Comparison of ENCODE assay signal across 10 mouse cellular contexts in genomic region chr4:43383246-43384082, GRCm38 (mm10). TPM values are rescaled to one million over a fixed set of nuclear protein-coding genes. Genes with fewer than 3 reads are reported as not detected.
DNase-seq lines count a peak whose midpoint lies in the region; ATAC-seq and TF ChIP-seq lines count a peak whose summit lies in the region.
"Had no signal": no experiment of that assay in that cellular context is flagged by ENCODE, and none has a peak within 500 bp of the region (broad histone marks: within the 10 kb centered on the region; RNA-seq: fewer than 3 reads in every experiment).

No protein-coding gene starts in this region.

- no peaks in the 10 kb centered on the region for H3K9me3 ChIP-seq in limb, embryonic 13.5 days
- no peaks in the 10 kb centered on the region for H3K9me3 ChIP-seq in limb, embryonic 10.5 days (replicated peaks)
- H3K9me3 ChIP-seq in forebrain, postnatal 0 days (ENCODE audit: low read length), result no peaks in the 10 kb centered on the region
- no peaks in the 10 kb centered on the region for H3K9me3 ChIP-seq in midbrain, embryonic 15.5 days

- H3K4me3 ChIP-seq in cerebellum, adult 2 months (replicated peaks; ENCODE audit: insufficient read depth, low read depth, low read length), result peak overlapping the region; percentile 57
- H3K4me3 ChIP-seq in limb, embryonic 13.5 days, result no peak overlapping the region
- H3K4me3 ChIP-seq in limb, embryonic 10.5 days, result no peak overlapping the region
- H3K4me3 ChIP-seq in forebrain, postnatal 0 days (ENCODE audit: low read depth, low read length), result peak overlapping the region; percentile 76; the same call in 1 of the 2 replicates
- peak overlapping the region; percentile 66 for H3K4me3 ChIP-seq in midbrain, embryonic 15.5 days

- TF ChIP-seq CTCF in cerebellum, adult 2 months (IDR thresholded peaks at IDR 0.05; ENCODE audit: borderline replicate concordance, insufficient read depth, low read depth, low read length), result no peak
- no peak for TF ChIP-seq CTCF in forebrain, postnatal 0 days (IDR thresholded peaks at IDR 0.05; ENCODE audit: low read depth)

- H3K27me3 ChIP-seq in cerebellum, adult 2 months (ENCODE audit: control insufficient read depth, insufficient read depth, low read length), result no peaks in the 10 kb centered on the region
- H3K27me3 ChIP-seq in limb, embryonic 13.5 days, result peaks cover 14% of the 10 kb centered on the region
- peaks cover 30% of the 10 kb centered on the region for H3K27me3 ChIP-seq in limb, embryonic 10.5 days (ENCODE audit: low read depth, poor library complexity, severe bottlenecking)
- H3K27me3 ChIP-seq in forebrain, postnatal 0 days (ENCODE audit: insufficient read depth, low read length), result no peaks in the 10 kb centered on the region
- H3K27me3 ChIP-seq in midbrain, embryonic 15.5 days (replicated peaks), result no peaks in the 10 kb centered on the region

- no peak for TF ChIP-seq POLR2A in cerebellum, adult 2 months (IDR thresholded peaks at IDR 0.05; ENCODE audit: borderline replicate concordance, insufficient read depth, low read length)

- peak overlapping the region; percentile 88; the same call in 1 of the 2 replicates for H3K4me2 ChIP-seq in limb, embryonic 13.5 days (replicated peaks)
- H3K4me2 ChIP-seq in forebrain, postnatal 0 days (ENCODE audit: low read depth), result peak overlapping the region; percentile 87
- H3K4me2 ChIP-seq in midbrain, embryonic 15.5 days, result peak overlapping the region; percentile 80

- no peak overlapping the region for H3K9ac ChIP-seq in limb, embryonic 13.5 days
- no peak overlapping the region for H3K9ac ChIP-seq in forebrain, postnatal 0 days
- H3K9ac ChIP-seq in midbrain, embryonic 15.5 days, result peak overlapping the region; percentile 85; the same call in 1 of the 2 replicates

- peak; percentile 21 to 42 for DNase-seq in cerebellum, adult 2 months
- DNase-seq in cerebellum, adult 11 months, result no peak
- no peak for DNase-seq in limb, embryonic 10.5 days (ENCODE audit: low spot score)
- no peak for DNase-seq in forebrain, postnatal 0 days
- no peak for DNase-seq in left cerebral cortex, adult 11 months (ENCODE audit: low spot score)
- no peak for DNase-seq in gastrocnemius, postnatal 10 days
- DNase-seq: cerebellum, adult 8-10 months had no signal

- no peak for ATAC-seq in limb, embryonic 13.5 days (ENCODE audit: low FRiP score, low read depth)
- no peak for ATAC-seq in forebrain, postnatal 0 days
- no peak for ATAC-seq in midbrain, embryonic 15.5 days (replicated peaks)
- ATAC-seq: inflammation-experienced regulatory T-cells, adult 6 months had no signal

- peak overlapping the region; percentile 69 for H3K27ac ChIP-seq in cerebellum, adult 2 months (ENCODE audit: insufficient read depth, low read length)
- H3K27ac ChIP-seq in limb, embryonic 13.5 days, result no peak overlapping the region
- no peak overlapping the region for H3K27ac ChIP-seq in limb, embryonic 10.5 days
- H3K27ac ChIP-seq in forebrain, postnatal 0 days (ENCODE audit: low read depth, low read length), result no peak overlapping the region
- H3K27ac ChIP-seq in midbrain, embryonic 15.5 days, result no peak overlapping the region

- H3K4me1 ChIP-seq in cerebellum, adult 2 months (ENCODE audit: control insufficient read depth, insufficient read depth, low read length), result peaks cover 11% of the 10 kb centered on the region; the same call in 1 of the 2 replicates
- H3K4me1 ChIP-seq in limb, embryonic 13.5 days, result peaks cover 18% of the 10 kb centered on the region
- peaks cover 15% of the 10 kb centered on the region for H3K4me1 ChIP-seq in limb, embryonic 10.5 days
- peaks cover 16% of the 10 kb centered on the region for H3K4me1 ChIP-seq in forebrain, postnatal 0 days (ENCODE audit: insufficient read depth)
- peaks cover 30% of the 10 kb centered on the region for H3K4me1 ChIP-seq in midbrain, embryonic 15.5 days

- WGBS in cerebellum, adult 2 months, result 31% methylated on average over 11 of the region's 11 CpGs
- 68% methylated on average over 11 of the region's 11 CpGs for WGBS in limb, embryonic 13.5 days
- 78% methylated on average over 11 of the region's 11 CpGs for WGBS in limb, embryonic 10.5 days
- 68% methylated on average over 11 of the region's 11 CpGs for WGBS in forebrain, postnatal 0 days
- WGBS in midbrain, embryonic 15.5 days, result 76% methylated on average over 11 of the region's 11 CpGs

- H3K36me3 ChIP-seq in limb, embryonic 13.5 days, result no peaks in the 10 kb centered on the region
- H3K36me3 ChIP-seq in limb, embryonic 10.5 days, result no peaks in the 10 kb centered on the region
- no peaks in the 10 kb centered on the region for H3K36me3 ChIP-seq in forebrain, postnatal 0 days (ENCODE audit: insufficient read depth)
- H3K36me3 ChIP-seq in midbrain, embryonic 15.5 days (replicated peaks), result no peaks in the 10 kb centered on the region

RNA-seq across cellular contexts. Expression of gene Rusc2, which starts 1.7 kb away (rescaled TPM):
- 63.0 and 65.8 TPM in 2 replicates for polyA plus RNA-seq in cerebellum, adult 2 months (2012; rRNA removed)
- polyA plus RNA-seq in limb, embryonic 13.5 days (2015; fragmentation: Nextera tagmentation; extraction: Ambion mirVana), result 13.1 and 14.7 TPM in 2 replicates
- polyA plus RNA-seq in limb, embryonic 10.5 days (2016; fragmentation: Nextera tagmentation; extraction: Ambion mirVana), result 3.4 and 5.8 TPM in 2 replicates
- total RNA-seq in forebrain, postnatal 0 days (2014; rRNA removed), result 116 and 148 TPM in 2 replicates
- 73.2 and 75.8 TPM in 2 replicates for polyA plus RNA-seq in forebrain, postnatal 0 days (2015; fragmentation: Nextera tagmentation; extraction: Ambion mirVana)
- 104 and 107 TPM in 2 replicates for polyA plus RNA-seq in midbrain, embryonic 15.5 days (2015; fragmentation: Nextera tagmentation; extraction: Ambion mirVana)
- total RNA-seq in gastrocnemius, postnatal 10 days (2021), result 10 to 100 TPM; 30.3 to 33.9 TPM
- polyA plus RNA-seq: inflammation-experienced regulatory T-cells, adult 6 months had no signal

RNA-seq across cellular contexts. Expression of gene Fam166b, which starts 45.5 kb away (rescaled TPM):
- polyA plus RNA-seq in cerebellum, adult 2 months (2012; rRNA removed), result 0.87 and 2.0 TPM in 2 replicates
- not detected in 2 replicates for polyA plus RNA-seq in limb, embryonic 13.5 days (2015; fragmentation: Nextera tagmentation; extraction: Ambion mirVana)
- 0.18 TPM in 1 of 2 replicates, not detected in the other for polyA plus RNA-seq in limb, embryonic 10.5 days (2016; fragmentation: Nextera tagmentation; extraction: Ambion mirVana)
- total RNA-seq in forebrain, postnatal 0 days (2014; rRNA removed), result 0.15 and 1.3 TPM in 2 replicates
- 0.58 and 0.96 TPM in 2 replicates for polyA plus RNA-seq in forebrain, postnatal 0 days (2015; fragmentation: Nextera tagmentation; extraction: Ambion mirVana)
- 0.52 and 1.7 TPM in 2 replicates for polyA plus RNA-seq in midbrain, embryonic 15.5 days (2015; fragmentation: Nextera tagmentation; extraction: Ambion mirVana)
- total RNA-seq in gastrocnemius, postnatal 10 days (2021), result not detected
- polyA plus RNA-seq: inflammation-experienced regulatory T-cells, adult 6 months had no signal

RNA-seq across cellular contexts. Expression of gene Tesk1, which starts 58.3 kb away (rescaled TPM):
- 51.2 and 56.3 TPM in 2 replicates for polyA plus RNA-seq in cerebellum, adult 2 months (2012; rRNA removed)
- polyA plus RNA-seq in limb, embryonic 13.5 days (2015; fragmentation: Nextera tagmentation; extraction: Ambion mirVana), result 7.7 and 10.3 TPM in 2 replicates
- 7.5 and 9.7 TPM in 2 replicates for polyA plus RNA-seq in limb, embryonic 10.5 days (2016; fragmentation: Nextera tagmentation; extraction: Ambion mirVana)
- 101 and 124 TPM in 2 replicates for total RNA-seq in forebrain, postnatal 0 days (2014; rRNA removed)
- polyA plus RNA-seq in forebrain, postnatal 0 days (2015; fragmentation: Nextera tagmentation; extraction: Ambion mirVana), result 14.8 and 15.4 TPM in 2 replicates
- polyA plus RNA-seq in midbrain, embryonic 15.5 days (2015; fragmentation: Nextera tagmentation; extraction: Ambion mirVana), result 16.7 and 17.1 TPM in 2 replicates
- total RNA-seq in gastrocnemius, postnatal 10 days (2021), result 10 to 100 TPM; 28.0 to 34.7 TPM

Comparison
In these comparisons a context has a peak if more than half of its experiments do, and no peak if none do; other contexts are left out.
1. DNase-seq: peak in cerebellum, adult 2 months (2 of 2); none in cerebellum, adult 11 months (single experiment), limb, embryonic 10.5 days (single experiment), forebrain, postnatal 0 days (single experiment), left cerebral cortex, adult 11 months (single experiment) and gastrocnemius, postnatal 10 days (single experiment).
2. H3K4me3 ChIP-seq: peak in cerebellum, adult 2 months (single experiment), forebrain, postnatal 0 days (single experiment) and midbrain, embryonic 15.5 days (single experiment); none in limb, embryonic 13.5 days (single experiment) and limb, embryonic 10.5 days (single experiment).
3. Peak in every context shown above with its lines, with median percentiles within 50 percentile points of each other: H3K4me2 ChIP-seq.